Mouse (Mus musculus) liver, embryonic 12.5 days (tissue): Measurements from ENCODE around the gene Sox5. TPM values are rescaled to one million over a fixed set of nuclear protein-coding genes. Genes with fewer than 3 reads are reported as not detected.

Source experiments
- ATAC-seq: fragments of 200-750 bp; cut with Nextera tagmentation; 2 replicates; pipeline ENCODE4 v1.8.0; 2017; ENCODE audit warnings: moderate number of reproducible peaks, mild to moderate bottlenecking, moderate library complexity
- H3K27ac ChIP-seq: fragments of 300-500 bp; sonication (generic); 2 replicates; pipeline ENCODE4 v1.5.1; 2016; ENCODE audit warnings: mild to moderate bottlenecking
- H3K27me3 ChIP-seq: fragments of 300-500 bp; sonication (generic); replicated peaks from 2 replicates; pipeline ENCODE4 v1.6.1; 2016; ENCODE audit warnings: mild to moderate bottlenecking, moderate library complexity
- H3K36me3 ChIP-seq: fragments of 300-500 bp; sonication (generic); 2 replicates; pipeline ENCODE4 v1.6.1; 2016; ENCODE audit warnings: mild to moderate bottlenecking, moderate library complexity
- H3K4me1 ChIP-seq: fragments of 300-500 bp; sonication (generic); 2 replicates; pipeline ENCODE4 v1.6.1; 2016
- H3K4me2 ChIP-seq: fragments of 300-500 bp; sonication (generic); 2 replicates; pipeline ENCODE4 v1.6.1; 2016; ENCODE audit warnings: mild to moderate bottlenecking, moderate library complexity
- H3K4me3 ChIP-seq: fragments of 300-500 bp; sonication (generic); 2 replicates; pipeline ENCODE4 v1.5.1; 2016; ENCODE audit warnings: mild to moderate bottlenecking, moderate library complexity
- H3K9ac ChIP-seq: fragments of 300-500 bp; sonication (generic); 2 replicates; pipeline ENCODE4 v1.6.1; 2016; ENCODE audit warnings: mild to moderate bottlenecking, moderate library complexity
- H3K9me3 ChIP-seq: fragments of 300-500 bp; sonication (generic); replicated peaks from 2 replicates; pipeline ENCODE4 v1.6.1; 2016; ENCODE audit warnings: mild to moderate bottlenecking, moderate library complexity
- WGBS: fragments of 180-500 bp; shearing (Covaris S2); methylation state at CpG from one replicate; pipeline ENCODE4 v1.1.7; 2016; ENCODE audit not compliant: insufficient replicate concordance; 5-methylcytosine and 5-hydroxymethylcytosine counted together
- polyA plus RNA-seq: library from polyadenylated mRNA; unstranded; fragments of >200 nt; fragmentation: Nextera tagmentation; extraction: Ambion mirVana; gene quantifications from 2 replicates; pipeline ENCODE4 v1.2.1, GENCODE M21; 2016

Gene Sox5
- polyA plus RNA-seq, 1 experiment from 2014 or later = 6.2 TPM

DNA sequence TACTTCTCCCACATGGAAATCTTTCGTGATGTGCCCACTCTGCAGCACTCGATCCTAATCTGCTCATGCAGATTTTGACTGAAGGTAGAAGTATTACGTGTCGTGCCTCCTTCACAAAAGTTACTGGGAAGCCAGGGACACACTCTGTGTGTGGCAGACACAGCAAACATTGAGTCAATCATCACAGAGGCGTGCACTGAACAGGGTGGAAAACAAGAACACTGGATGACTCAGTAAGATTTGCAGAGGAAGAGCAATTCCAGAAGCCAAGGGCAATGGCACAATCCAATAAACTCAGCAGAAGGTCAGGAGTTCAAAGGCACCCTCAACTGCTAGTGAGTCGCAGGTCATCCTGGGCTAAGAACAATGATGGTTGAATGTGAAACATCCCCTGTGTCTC lies 430.7 kb downstream of the Sox5 start:
- H3K4me3 ChIP-seq = no peak overlapping the region
- no peak for ATAC-seq
- H3K4me1 ChIP-seq = no peaks in the 10 kb centered on the region
- no peaks in the 10 kb centered on the region for H3K36me3 ChIP-seq
- H3K9me3 ChIP-seq = no peaks in the 10 kb centered on the region
- H3K4me2 ChIP-seq = no peak overlapping the region
- H3K9ac ChIP-seq = no peak overlapping the region
- H3K27ac ChIP-seq = no peak overlapping the region
- WGBS = 62% methylated on average over 6 of the region's 6 CpGs
- H3K27me3 ChIP-seq = no peaks in the 10 kb centered on the region

DNA sequence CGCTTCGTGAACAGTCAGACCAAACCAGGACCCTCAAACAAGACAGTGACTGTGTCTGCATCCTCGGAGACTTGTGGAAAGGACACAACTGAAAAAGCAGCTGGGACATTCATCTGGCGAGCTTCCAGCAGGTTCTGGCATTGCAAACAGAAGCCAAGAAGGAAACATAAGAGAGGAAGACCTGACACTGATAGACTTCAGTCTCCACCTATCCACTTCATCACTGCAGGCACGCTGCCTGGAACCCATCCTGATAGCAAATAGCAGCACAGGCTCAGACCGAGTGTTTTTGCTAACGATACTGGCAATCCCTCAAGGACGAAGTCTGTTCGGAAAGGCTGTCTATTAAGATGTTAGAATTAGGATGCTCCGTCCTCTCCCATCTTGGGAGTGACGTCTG lies 438.4 kb downstream of the Sox5 start:
- no peak overlapping the region for H3K9ac ChIP-seq
- H3K4me2 ChIP-seq = no peak overlapping the region
- H3K27me3 ChIP-seq = no peaks in the 10 kb centered on the region
- H3K27ac ChIP-seq = no peak overlapping the region
- 64% methylated on average over 11 of the region's 11 CpGs for WGBS
- H3K4me3 ChIP-seq = no peak overlapping the region
- ATAC-seq = no peak
- no peaks in the 10 kb centered on the region for H3K36me3 ChIP-seq
- H3K4me1 ChIP-seq = no peaks in the 10 kb centered on the region
- H3K9me3 ChIP-seq = peaks cover 7% of the 10 kb centered on the region; the same call in 1 of the 2 replicates

DNA sequence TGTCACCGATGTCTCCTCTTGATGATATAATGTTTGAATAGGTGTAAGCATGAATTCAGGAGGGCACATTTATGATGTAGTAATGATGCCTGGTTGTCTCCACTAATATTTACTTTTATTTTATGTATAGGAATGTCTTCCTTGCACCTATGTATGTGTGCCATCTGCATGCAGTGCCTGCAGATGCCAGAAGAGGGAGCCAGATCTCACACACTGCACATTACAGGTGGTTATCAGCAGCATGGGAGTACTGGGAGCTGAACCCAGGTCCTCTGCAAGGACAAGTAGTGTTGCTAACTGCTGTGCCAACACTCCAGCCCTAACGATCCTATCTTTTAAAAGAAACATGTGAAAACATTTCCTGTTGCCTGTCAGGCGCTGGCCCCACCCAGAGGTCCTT lies 442.2 kb downstream of the Sox5 start:
- 86% methylated on average over 3 of the region's 3 CpGs for WGBS
- no peaks in the 10 kb centered on the region for H3K36me3 ChIP-seq
- no peak overlapping the region for H3K27ac ChIP-seq

DNA sequence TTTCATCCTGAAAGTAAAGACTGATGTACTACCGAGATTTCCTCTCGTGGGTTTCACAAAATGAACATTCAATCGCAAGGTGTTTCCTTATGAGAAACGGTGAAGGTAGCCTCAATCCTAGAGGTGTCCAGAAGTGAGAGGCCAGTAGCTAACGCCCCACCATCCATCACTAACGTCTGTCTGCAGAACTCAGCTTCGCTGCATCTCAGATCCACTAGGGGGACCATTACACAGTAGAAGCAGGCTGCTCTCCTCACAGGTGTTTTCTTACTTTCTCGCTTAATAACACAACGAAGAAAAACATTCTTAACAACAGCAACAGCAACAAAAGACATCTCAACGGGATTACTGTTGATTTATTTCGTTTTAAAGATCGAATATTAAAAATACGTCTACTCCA lies 442.8 kb downstream of the Sox5 start:
- peaks cover 7% of the 10 kb centered on the region; the same call in 1 of the 2 replicates for H3K9me3 ChIP-seq
- WGBS = 60% methylated on average over 13 of the region's 13 CpGs
- no peak overlapping the region for H3K4me2 ChIP-seq
- H3K4me3 ChIP-seq = no peak overlapping the region
- no peaks in the 10 kb centered on the region for H3K27me3 ChIP-seq
- no peak overlapping the region for H3K9ac ChIP-seq
- no peaks in the 10 kb centered on the region for H3K36me3 ChIP-seq
- H3K4me1 ChIP-seq = no peaks in the 10 kb centered on the region
- no peak overlapping the region for H3K27ac ChIP-seq
- ATAC-seq = no peak

More for the DNA sequence above, 442.2 kb downstream of the Sox5 start:
- Histone ChIP-seq H3K4me1 (no peaks in the 10 kb centered on the region), H3K4me3 (no peak overlapping the region), H3K4me2 (no peak overlapping the region), H3K27me3 (no peaks in the 10 kb centered on the region), H3K9me3 (peaks cover 7% of the 10 kb centered on the region; the same call in 1 of the 2 replicates), H3K9ac (no peak overlapping the region)
- ATAC-seq = no peak

DNA sequence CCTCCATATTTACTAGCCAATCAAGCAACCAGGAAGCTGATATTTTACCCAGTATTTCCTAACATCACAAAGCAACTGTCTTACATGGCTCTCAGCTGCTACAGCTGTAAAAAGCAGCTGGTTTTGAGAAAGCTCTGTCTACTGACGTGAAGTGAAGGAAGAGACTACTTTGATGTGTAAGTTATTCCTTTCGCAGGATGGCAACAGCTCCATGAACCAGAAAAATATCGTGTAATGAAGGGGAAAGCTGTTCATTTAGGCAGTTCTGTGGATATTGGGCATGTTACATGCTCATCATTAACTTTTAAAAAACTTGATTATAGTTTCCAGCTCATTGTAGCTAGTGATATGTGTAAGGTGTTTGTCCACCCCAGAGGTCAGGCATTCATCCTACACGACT lies 443.6 kb downstream of the Sox5 start:
- H3K9me3 ChIP-seq = peaks cover 7% of the 10 kb centered on the region; the same call in 1 of the 2 replicates
- no peak overlapping the region for H3K27ac ChIP-seq
- H3K27me3 ChIP-seq = no peaks in the 10 kb centered on the region
- no peak overlapping the region for H3K4me3 ChIP-seq
- H3K36me3 ChIP-seq = no peaks in the 10 kb centered on the region
- 77% methylated on average over 4 of the region's 4 CpGs for WGBS
- no peak for ATAC-seq
- no peaks in the 10 kb centered on the region for H3K4me1 ChIP-seq
- H3K9ac ChIP-seq = no peak overlapping the region
- no peak overlapping the region for H3K4me2 ChIP-seq

DNA sequence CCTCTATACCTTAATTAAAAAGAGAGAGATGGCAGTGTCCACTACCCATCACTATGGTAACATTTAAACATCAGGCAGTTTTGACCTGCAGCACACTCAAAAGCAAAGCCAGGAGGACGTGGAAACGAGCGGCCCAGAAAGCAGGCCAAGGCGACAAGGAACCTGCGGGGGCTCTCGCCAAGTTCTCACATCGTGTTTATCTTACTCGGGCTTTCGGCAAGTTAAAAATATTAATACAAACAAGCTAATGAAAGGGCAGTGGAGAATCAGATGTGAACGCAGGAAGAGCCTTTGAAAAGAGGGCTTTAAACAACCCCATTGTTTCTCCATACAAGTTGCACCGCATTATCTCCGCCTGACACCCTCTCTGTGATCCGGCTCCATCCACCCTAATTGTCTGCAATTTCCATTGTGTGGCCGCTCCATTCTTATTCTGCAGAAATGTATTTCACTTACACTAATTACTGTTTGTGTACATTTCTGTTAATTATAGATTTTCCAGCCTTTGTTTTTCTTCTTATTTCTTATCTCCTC lies 444.3 kb downstream of the Sox5 start:
- Histone ChIP-seq H3K27me3 (no peaks in the 10 kb centered on the region), H3K4me3 (no peak overlapping the region), H3K9ac (no peak overlapping the region), H3K9me3 (peaks cover 7% of the 10 kb centered on the region; the same call in 1 of the 2 replicates), H3K36me3 (no peaks in the 10 kb centered on the region), H3K4me2 (no peak overlapping the region), H3K27ac (no peak overlapping the region), H3K4me1 (no peaks in the 10 kb centered on the region)
- ATAC-seq = no peak
- 54% methylated on average over 14 of the region's 14 CpGs for WGBS

DNA sequence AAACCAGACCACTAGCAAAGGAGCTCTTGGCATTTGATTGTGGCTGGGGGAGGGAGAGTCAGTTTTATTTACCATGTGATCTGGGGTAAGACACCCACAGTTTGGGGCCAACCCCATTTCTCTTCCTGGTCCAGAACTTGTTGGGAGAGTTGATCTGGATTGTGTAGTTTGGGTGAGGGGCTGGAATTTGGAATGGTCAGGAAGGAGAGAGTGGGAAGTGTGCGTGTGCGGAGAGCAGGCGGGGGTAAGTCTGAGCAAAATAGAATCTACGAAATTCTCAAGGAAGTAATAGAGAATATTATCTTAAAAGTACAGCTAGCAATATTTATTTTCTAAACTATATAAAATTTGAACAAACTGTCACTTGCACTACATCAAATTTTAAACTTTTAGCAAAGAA lies 445.0 kb downstream of the Sox5 start:
- ATAC-seq = no peak
- H3K9ac ChIP-seq = no peak overlapping the region
- 87% methylated on average over 4 of the region's 4 CpGs for WGBS

DNA sequence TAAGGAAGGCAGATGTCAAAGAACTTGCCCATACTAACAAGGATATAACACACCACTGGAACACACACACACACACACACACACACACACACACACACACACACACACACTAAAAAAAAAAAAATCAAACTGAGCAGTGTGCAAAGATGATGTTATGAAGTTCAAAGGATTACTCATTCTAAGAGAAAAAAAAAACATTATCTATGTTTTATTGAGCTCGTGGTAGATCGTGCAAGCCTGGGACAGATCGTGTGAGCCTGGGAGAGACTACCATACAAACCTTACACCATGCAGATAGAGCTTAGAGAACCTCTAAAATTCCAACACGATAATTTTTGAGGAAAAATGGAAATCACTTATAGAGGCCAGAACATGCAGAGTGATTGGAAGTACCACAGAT lies 448.6 kb downstream of the Sox5 start:
- no peak for ATAC-seq
- Histone ChIP-seq H3K4me1 (no peaks in the 10 kb centered on the region), H3K4me3 (no peak overlapping the region), H3K27ac (no peak overlapping the region), H3K36me3 (no peaks in the 10 kb centered on the region), H3K9me3 (peaks cover 15% of the 10 kb centered on the region; the same call in 1 of the 2 replicates), H3K27me3 (no peaks in the 10 kb centered on the region), H3K9ac (no peak overlapping the region), H3K4me2 (no peak overlapping the region)
- WGBS = 72% methylated on average over 4 of the region's 4 CpGs

More for the DNA sequence above, 445.0 kb downstream of the Sox5 start:
- no peak overlapping the region for H3K27ac ChIP-seq
- no peak overlapping the region for H3K4me3 ChIP-seq
- no peak overlapping the region for H3K4me2 ChIP-seq
- H3K36me3 ChIP-seq = no peaks in the 10 kb centered on the region
- H3K4me1 ChIP-seq = no peaks in the 10 kb centered on the region
- no peaks in the 10 kb centered on the region for H3K27me3 ChIP-seq
- H3K9me3 ChIP-seq = peaks cover 7% of the 10 kb centered on the region; the same call in 1 of the 2 replicates

DNA sequence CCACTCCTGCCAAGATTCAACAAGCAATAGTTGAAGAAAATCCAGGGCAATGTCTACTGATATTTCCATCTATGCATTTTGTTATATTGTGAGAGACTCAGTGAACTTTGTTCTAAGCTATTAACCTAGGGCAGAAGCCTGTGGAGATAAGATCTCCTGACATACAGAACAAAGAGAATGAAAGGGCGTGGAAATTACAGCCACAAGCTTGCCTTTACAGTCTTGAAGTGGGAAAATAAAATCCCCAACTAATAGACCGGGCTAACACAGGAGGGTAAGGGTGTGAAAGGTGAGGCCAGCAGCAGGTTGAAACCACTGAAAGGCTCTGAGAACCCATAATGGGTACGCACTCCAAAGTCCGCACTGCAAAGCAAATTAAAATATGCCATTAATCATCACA lies 449.8 kb downstream of the Sox5 start:
- no peaks in the 10 kb centered on the region for H3K36me3 ChIP-seq
- H3K27ac ChIP-seq = no peak overlapping the region
- H3K27me3 ChIP-seq = no peaks in the 10 kb centered on the region
- no peak for ATAC-seq
- no peaks in the 10 kb centered on the region for H3K4me1 ChIP-seq
- H3K9me3 ChIP-seq = peaks cover 15% of the 10 kb centered on the region; the same call in 1 of the 2 replicates
- WGBS = 62% methylated on average over 4 of the region's 4 CpGs
- no peak overlapping the region for H3K4me2 ChIP-seq
- H3K4me3 ChIP-seq = no peak overlapping the region
- H3K9ac ChIP-seq = no peak overlapping the region

DNA sequence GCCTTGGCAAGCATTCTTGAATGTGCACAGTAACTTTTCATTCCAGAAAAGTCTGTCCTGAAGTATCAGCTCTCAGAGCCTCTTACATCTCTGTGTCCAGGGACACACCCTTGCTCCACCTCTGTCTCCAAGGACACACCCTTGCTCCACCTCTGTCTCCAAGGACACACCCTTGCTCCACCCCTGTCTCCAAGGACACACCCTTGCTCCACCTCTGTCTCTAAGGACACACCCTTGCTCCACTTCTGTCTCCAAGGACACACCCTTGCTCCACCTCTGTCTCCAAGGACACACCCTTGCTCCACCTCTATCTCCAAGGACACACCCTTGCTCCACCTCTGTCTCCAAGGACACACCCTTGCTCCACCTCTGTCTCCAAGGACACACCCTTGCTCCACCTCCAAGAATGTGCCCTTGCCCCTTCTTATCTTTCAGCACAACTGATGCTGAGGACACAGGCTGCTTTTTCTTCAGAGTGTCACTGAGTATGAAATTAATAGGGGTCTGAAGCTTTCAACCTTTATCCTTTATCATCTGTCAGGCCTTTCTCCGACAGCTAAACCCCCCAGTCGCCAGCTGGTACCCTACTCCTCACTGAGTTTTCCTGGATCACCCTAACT lies 452.4 kb downstream of the Sox5 start:
- no peak overlapping the region for H3K4me2 ChIP-seq
- no peaks in the 10 kb centered on the region for H3K36me3 ChIP-seq
- no peak for ATAC-seq
- no peak overlapping the region for H3K4me3 ChIP-seq
- no peaks in the 10 kb centered on the region for H3K4me1 ChIP-seq
- no peaks in the 10 kb centered on the region for H3K27me3 ChIP-seq
- peaks cover 15% of the 10 kb centered on the region; the same call in 1 of the 2 replicates for H3K9me3 ChIP-seq
- WGBS = 49% methylated on average over 2 of the region's 2 CpGs
- H3K9ac ChIP-seq = no peak overlapping the region
- peak overlapping the region; percentile 25; the same call in 1 of the 2 replicates for H3K27ac ChIP-seq

DNA sequence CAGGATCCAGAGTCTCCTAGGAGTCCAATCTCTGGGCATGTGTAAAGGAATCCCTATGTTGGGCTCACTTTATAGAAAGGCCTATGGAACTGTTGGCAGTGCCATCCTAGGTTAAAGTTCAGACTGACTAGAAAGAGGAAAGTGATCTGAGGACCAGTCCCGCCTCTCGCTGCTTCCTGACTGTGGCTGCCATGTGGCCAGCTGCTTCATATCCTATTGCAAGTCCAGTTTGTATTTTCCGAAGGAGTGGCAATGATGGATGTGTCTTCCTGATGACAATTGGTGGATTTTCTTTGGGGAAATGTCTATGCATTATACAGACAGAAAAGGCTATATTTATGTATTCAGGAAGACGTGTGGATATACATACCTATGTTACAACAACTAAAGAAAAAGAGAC lies 453.0 kb downstream of the Sox5 start:
- H3K27ac ChIP-seq = no peak overlapping the region
- no peaks in the 10 kb centered on the region for H3K36me3 ChIP-seq
- H3K4me2 ChIP-seq = no peak overlapping the region
- no peak overlapping the region for H3K9ac ChIP-seq
- no peak for ATAC-seq
- WGBS = 65% methylated on average over 4 of the region's 4 CpGs
- H3K4me3 ChIP-seq = no peak overlapping the region
- H3K27me3 ChIP-seq = no peaks in the 10 kb centered on the region
- no peaks in the 10 kb centered on the region for H3K4me1 ChIP-seq
- peaks cover 15% of the 10 kb centered on the region; the same call in 1 of the 2 replicates for H3K9me3 ChIP-seq

DNA sequence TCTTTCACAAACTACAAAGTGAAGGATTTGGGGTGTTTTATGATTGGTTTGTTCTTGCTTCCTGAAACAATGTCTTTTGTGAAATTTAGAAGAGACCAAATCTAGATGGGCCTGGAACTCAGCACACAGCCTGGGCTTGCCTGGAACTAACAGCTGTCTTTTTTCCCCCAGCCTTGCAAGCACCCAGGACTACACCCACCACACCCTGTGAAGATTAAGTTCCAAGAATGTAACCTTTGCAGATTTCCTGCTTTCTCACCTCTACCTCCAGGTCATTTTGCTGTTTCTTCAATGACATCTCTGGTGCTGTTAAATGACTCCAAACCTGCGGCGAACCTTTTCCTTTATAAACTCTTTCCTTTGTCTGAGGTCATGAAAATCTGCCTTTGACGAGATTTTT lies 455.0 kb downstream of the Sox5 start:
- no peaks in the 10 kb centered on the region for H3K36me3 ChIP-seq
- WGBS = 64% methylated on average over 3 of the region's 3 CpGs
- ATAC-seq = no peak
- H3K9ac ChIP-seq = no peak overlapping the region
- H3K9me3 ChIP-seq = peaks cover 15% of the 10 kb centered on the region; the same call in 1 of the 2 replicates
- no peaks in the 10 kb centered on the region for H3K27me3 ChIP-seq
- no peak overlapping the region for H3K27ac ChIP-seq
- no peak overlapping the region for H3K4me3 ChIP-seq
- H3K4me1 ChIP-seq = no peaks in the 10 kb centered on the region
- H3K4me2 ChIP-seq = no peak overlapping the region
